Mouse (Mus musculus) monocyte, adult 2 months (primary cell): Measurements from ENCODE around the gene Galnt11.
"Not testable (repeated sequence)": the region's sequence is repeated elsewhere in the genome, so short reads cannot be mapped to it uniquely, and the experiment has no call there.

Source experiments
- DNase-seq, 2 experiments: peaks; one replicate each; pipeline ENCODE4 v3.0.0; 2022; ENCODE audit warnings: low spot score in 2 of 2, low read depth in 1 of 2

The Galnt11 gene

DNA sequence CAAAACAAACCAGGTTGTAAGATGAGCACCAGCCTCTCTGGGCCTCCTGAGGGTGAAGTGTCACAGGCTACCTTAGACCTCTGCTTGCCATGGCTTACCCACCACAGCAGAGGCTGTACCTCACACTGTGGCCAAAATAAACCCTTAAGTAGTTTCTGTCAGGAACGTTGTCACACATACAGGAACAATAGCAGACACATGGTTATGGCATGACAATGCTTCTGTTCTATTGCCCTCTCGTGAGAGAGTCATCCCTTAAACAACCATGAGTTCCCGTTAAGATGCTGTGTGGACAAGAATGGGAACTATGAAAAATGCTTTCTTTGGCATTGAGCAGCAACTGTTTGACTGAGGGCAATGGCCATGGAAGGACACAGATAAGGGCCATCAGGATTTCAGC lies at the start of gene Galnt11:
Galnt11 (plus strand) TSS at position 301 of the 400 bp plus-strand sequence.
- no peak for DNase-seq

- not testable (repeated sequence) for DNase-seq
Observed at GRCm38 (mm10) chr5:25177937-25178336, 43.8 kb upstream of the Galnt11 start.

- DNase-seq = not testable (repeated sequence)
Observed at GRCm38 (mm10) chr5:25178543-25178942, 43.2 kb upstream of the Galnt11 start.

DNA sequence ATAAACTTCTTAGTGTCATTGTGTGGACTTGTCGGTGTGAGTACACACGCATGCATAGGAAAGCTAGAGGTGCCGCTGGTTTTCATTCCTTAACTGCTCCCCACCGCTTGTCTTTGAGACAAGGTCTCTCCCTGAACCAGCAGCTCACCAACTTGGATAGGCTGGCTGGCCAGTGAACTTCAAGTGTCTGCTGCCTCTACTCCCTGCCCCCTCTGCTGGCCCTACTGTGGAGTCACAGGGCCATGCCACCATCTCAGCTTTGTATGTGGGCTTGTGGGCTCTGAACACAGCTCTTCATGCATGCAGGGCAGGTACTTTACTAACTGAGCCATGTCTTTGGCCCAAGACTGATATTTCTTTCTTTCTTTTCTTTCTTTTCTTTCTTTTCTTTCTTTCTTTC lies 42.4 kb upstream of the Galnt11 start:
- DNase-seq = no peak

DNA sequence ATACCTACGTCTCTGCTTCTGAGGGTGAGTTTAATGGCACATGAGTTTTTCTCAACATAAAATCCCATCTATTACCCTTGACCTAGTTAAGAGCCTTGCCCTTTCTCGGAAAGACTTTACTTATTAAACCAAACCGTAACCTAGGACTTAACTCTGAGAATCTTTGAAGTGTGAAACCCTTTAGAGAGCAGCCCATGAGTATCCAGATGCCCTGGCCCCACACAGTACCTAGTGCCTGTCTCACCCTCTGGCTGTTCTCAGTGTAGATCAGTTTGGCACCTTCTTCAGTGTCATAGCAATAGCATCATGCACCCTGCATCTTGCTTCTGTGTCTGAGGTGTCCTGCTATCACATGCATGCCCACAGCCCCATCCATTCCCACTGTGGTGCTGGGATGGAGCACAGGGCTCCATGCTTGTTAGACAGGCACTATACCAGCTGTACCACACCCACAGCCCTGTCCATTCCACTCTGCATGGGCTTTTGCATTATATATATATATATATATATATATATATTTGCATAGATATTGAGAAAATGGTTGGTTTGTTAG lies 41.7 kb upstream of the Galnt11 start:
- no peak for DNase-seq

DNA sequence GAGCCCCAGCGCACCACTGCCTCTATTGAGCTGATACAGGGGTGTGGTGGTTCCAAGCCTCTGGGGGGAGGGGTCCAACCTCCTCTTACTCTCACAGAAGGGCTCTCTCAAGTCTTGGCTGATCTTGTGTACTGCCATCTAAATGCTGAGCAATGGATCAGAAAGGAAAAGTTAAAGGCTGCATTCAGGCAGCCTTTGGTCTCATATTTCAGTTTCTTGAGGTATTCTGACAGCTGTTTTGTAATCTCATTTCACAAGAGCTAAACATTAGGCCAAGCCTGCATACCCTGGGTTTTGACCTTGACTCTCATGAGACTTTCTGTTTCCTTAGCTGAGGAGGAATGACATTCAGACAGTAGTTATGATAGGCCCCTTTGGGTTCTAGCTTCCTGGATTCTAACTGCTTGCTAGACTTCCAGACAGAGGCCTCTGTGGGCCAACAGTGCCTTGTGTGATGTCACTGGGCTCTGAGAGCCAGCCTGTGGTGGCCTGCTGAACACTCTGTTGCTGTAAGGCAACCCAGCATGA lies 40.6 kb upstream of the Galnt11 start, which contains the start of gene Galntl5:
Galntl5 (plus strand) TSS at position 457 of the 528 bp plus-strand sequence.
- DNase-seq = no peak

- DNase-seq = no peak
Observed at GRCm38 (mm10) chr5:25183595-25183994, 38.1 kb upstream of the Galnt11 start.

DNA sequence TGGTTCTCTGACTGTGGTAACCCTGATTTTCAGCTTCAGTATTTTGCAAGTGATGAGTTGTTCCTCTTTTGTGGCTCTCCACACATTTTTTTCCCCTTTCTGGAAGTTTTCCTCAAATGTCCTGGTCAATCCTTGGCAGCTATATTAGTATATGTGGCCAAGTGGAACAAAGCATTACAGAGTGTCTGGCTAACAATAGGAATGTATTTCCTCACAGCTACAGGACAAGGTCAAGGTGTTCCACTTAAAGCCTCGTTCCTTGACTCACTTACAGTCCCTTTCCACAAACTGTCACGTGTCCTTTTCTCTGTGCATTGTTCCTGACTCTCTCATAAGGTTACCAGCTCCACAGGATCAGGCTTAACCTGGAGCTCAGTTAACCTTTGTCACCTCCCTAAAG lies 37.1 kb upstream of the Galnt11 start:
- DNase-seq = no peak

GRCm38 (mm10) chr5:25187727-25188126 lies 34.0 kb upstream of the Galnt11 start:
- no peak for DNase-seq

GRCm38 (mm10) chr5:25188802-25189201 lies 32.9 kb upstream of the Galnt11 start:
- no peak for DNase-seq

GRCm38 (mm10) chr5:25190521-25190920 lies 31.2 kb upstream of the Galnt11 start:
- DNase-seq = no peak

DNA sequence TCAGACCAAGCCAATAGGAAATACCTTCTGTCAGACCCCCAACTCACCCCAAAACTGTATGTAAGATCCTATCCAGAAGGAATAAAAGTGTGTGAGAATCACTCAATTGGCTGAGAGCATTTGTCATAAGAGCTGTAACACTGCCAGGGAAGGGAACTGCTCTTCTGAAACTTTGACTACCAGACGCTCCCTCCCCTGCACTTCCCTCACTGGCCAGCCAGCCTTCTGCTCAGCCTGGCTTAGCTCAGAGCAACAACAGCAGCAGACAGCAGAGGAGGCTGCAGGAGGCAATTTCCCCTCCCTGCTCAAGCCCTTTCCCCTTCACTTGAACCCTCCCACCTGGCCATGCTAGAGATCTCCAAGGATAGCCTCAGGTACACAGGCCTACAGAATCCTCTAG lies 9.8 kb upstream of the Galnt11 start:
- DNase-seq = no peak

GRCm38 (mm10) chr5:25213216-25213615 lies 8.5 kb upstream of the Galnt11 start:
- not testable (repeated sequence) for DNase-seq

DNA sequence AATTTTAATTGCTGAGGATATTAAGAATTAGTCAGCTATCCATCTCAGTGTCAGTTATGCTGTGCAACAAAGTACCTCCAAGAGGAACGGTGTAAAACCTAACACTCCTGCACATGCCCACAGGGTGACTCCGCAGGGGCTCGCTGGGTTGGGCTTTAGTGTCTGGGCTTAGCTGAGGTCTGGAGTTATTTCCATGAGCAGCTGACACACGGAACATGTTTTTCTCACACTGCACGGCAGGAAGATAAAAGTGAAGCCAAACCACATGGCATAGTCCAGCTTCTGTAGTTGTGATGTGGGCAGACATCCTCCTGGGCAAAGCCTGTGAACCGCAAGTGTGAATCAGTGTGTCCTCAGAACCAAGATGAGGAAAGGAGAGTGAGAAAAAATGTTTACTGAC lies 6.7 kb upstream of the Galnt11 start:
- no peak for DNase-seq

GRCm38 (mm10) chr5:25222752-25223702 lies 1.3 kb downstream of the Galnt11 start, which contains the start of gene E130116L18Rik:
E130116L18Rik (minus strand) TSS chr5:25223153.
- DNase-seq = peak; percentile 75 to 93

- DNase-seq = not testable (repeated sequence)
Observed at GRCm38 (mm10) chr5:25224377-25224776, 2.7 kb downstream of the Galnt11 start.

GRCm38 (mm10) chr5:25243101-25243500 lies 21.4 kb downstream of the Galnt11 start:
- DNase-seq = no peak

DNA sequence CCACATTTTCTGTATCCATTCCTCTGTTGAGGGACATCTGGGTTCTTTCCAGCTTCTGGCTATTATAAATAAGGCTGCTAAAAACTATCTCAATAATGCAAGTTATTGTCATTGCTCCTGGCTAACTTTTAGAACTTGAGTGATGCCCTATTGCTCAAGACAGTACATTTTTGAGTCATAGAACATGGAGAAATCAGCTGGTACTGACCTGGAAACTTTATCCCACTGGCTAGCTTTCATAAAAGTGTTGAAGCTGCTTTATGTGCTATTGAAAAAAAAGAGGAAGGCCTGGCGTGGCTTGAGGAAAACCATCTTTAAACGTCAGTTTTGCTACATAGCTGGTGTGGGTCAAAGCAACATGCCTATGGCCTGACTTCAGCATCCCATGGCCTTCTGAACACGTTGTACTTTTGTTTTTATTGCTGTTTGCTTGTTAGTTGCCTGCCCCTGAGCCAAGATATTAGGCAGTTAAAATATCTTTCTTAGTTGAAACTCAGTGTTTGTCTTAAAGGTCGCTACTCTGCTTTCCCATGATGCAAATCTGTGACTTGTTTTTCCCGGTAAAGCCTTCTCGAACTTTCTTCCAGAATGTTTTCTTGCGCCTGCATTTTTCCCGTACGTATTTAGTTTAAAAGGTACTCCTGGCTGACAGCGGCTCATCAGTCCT lies 24.2 kb downstream of the Galnt11 start:
- DNase-seq = no peak

DNA sequence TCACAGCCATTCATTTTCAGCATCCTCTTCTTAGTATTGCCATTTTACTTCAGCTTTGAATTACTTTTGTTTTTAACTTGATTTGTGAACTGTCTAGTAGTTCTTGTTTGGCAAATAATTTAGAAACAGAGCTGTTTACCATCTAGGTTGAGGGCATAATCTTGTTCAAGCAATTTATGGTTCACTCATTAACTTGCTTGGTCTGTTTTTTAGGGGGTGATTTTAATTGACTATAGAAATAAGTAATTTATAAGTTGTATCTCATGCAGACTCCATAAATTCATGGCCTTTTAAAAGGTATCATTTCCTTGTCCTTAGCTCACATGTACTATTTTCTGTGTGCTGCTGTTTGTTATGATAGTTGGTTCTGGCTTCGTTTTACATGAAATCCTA lies 24.8 kb downstream of the Galnt11 start:
- no peak for DNase-seq

GRCm38 (mm10) chr5:25247036-25247435 lies 25.3 kb downstream of the Galnt11 start:
- no peak for DNase-seq

- no peak for DNase-seq
Observed at GRCm38 (mm10) chr5:25252423-25252822, 30.7 kb downstream of the Galnt11 start.
